Mouse (Mus musculus) embryonic facial prominence, embryonic 15.5 days (tissue): Measurements from ENCODE around the gene Nfatc2ip. TPM values are rescaled to one million over a fixed set of nuclear protein-coding genes. Genes with fewer than 3 reads are reported as not detected.

Source experiments
- ATAC-seq: fragments of 200-750 bp; cut with Nextera tagmentation; 2 replicates; pipeline ENCODE4 v1.8.0; 2017; ENCODE audit warnings: low read depth, moderate TSS enrichment; ENCODE audit not compliant: insufficient number of reproducible peaks, low FRiP score, low TSS enrichment
- H3K27ac ChIP-seq: fragments of 300-500 bp; sonication (generic); replicated peaks from 2 replicates; pipeline ENCODE4 v1.5.1; 2015; ENCODE audit warnings: mild to moderate bottlenecking, inconsistent platforms
- H3K27me3 ChIP-seq: fragments of 300-500 bp; sonication (generic); 2 replicates; pipeline ENCODE4 v1.6.1; 2015; ENCODE audit warnings: inconsistent platforms
- H3K36me3 ChIP-seq: fragments of 300-500 bp; sonication (generic); 2 replicates; pipeline ENCODE4 v1.6.1; 2015; ENCODE audit warnings: mild to moderate bottlenecking, inconsistent platforms
- H3K4me1 ChIP-seq: fragments of 300-500 bp; sonication (generic); 2 replicates; pipeline ENCODE4 v1.6.1; 2015; ENCODE audit warnings: inconsistent platforms
- H3K4me2 ChIP-seq: fragments of 300-500 bp; sonication (generic); replicated peaks from 2 replicates; pipeline ENCODE4 v1.6.1; 2015; ENCODE audit warnings: mild to moderate bottlenecking, inconsistent platforms
- H3K4me3 ChIP-seq: fragments of 300-500 bp; sonication (generic); replicated peaks from 2 replicates; pipeline ENCODE4 v1.5.1; 2015; ENCODE audit warnings: mild to moderate bottlenecking, inconsistent platforms
- H3K9ac ChIP-seq: fragments of 300-500 bp; sonication (generic); 2 replicates; pipeline ENCODE4 v1.6.1; 2015; ENCODE audit warnings: inconsistent platforms
- H3K9me3 ChIP-seq: fragments of 300-500 bp; sonication (generic); replicated peaks from 2 replicates; pipeline ENCODE4 v1.6.1; 2016; ENCODE audit warnings: inconsistent platforms
- WGBS: fragments of 180-500 bp; shearing (Covaris S2); methylation state at CpG from one replicate; pipeline ENCODE4 v1.1.7; 2015; 5-methylcytosine and 5-hydroxymethylcytosine counted together
- polyA plus RNA-seq: library from polyadenylated mRNA; unstranded; fragments of >200 nt; fragmentation: Nextera tagmentation; extraction: Ambion mirVana; gene quantifications from 2 replicates; pipeline ENCODE4 v1.2.1, GENCODE M21; 2015

Gene Nfatc2ip
- polyA plus RNA-seq, 1 experiment from 2014 or later = 3.2 TPM

DNA sequence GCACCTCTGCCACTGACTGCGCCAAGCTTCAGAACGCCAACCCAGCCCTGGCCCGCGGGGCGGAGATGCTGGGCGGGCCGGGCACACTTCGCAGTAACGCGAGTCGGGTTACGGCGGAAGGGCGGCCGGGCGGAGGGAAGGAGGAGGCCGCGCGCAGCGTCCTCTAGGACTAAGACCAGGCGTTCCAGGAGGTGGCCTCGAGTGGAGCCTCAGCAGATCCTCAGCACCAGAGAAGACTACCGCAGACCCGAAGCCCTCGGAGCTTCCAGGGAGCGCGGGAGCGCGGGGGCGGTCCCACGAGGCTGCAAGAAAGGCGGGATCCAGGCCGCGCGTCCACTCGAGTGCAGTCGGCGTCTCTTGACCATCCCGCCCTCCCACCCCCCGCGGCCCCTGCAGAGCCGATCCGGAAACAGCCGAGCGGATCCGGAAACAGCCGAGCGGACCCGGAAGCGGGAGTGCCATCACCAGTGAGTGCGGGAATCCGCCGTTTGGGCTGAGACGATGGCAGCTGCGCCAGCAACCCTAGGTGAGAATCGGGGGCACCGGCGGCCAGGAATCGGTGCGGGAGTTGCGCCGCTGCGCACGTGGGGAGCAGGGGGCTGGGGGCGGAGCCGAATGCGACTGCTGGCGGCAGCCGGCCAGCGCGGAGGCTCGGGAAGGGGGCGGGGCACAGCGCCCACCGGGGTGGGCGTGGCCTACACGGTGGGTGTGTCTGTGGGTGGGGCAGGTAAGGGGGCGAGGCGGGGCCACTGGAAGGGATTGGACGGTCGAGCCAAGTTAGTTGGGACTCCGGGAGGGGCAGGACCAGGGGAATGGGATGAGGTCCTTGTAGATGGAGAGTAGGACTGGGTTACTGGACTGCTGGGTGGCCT lies 32.3 kb upstream of the Nfatc2ip start, which contains the start of gene Rabep2:
TSS of gene Rabep2 (plus strand) at position 129 of the 872 bp plus-strand sequence.
- peak; percentile 92 for ATAC-seq
- Histone ChIP-seq H3K27ac (peak within 1 kb of the TSS; percentile 96), H3K4me2 (peak within 1 kb of the TSS; percentile 85), H3K4me3 (peak within 1 kb of the TSS; percentile 80), H3K9me3 (no peaks in the 10 kb centered on the region), H3K9ac (peak within 1 kb of the TSS; percentile 61), H3K27me3 (no peaks in the 10 kb centered on the region), H3K36me3 (peaks cover 4% of the 10 kb centered on the region), H3K4me1 (peaks cover 18% of the 10 kb centered on the region)
- WGBS = under 1% methylated on average over 81 of the region's 82 CpGs

DNA sequence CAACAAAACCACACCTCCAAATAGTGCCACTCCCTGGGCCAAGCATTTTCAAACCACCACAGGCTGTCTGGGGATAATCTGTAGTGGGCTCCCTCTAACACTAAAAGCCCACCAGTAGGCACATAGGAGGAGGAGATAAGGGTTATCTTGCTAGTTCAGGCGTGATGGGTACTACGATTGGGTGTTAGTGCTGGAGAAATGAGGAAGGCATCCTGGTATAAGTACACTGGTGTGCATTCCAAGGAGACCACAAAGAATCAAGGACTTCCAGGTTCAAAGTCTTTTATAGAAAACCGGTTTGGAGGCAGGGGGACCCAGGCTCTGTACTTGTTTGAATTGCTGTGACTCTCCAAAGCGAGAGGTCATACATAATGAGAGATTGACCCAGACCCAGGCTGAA lies 31.6 kb upstream of the Nfatc2ip start:
- Histone ChIP-seq H3K4me2 (peak overlapping the region; percentile 85), H3K4me1 (peaks cover 18% of the 10 kb centered on the region), H3K27ac (peak overlapping the region; percentile 96), H3K9me3 (no peaks in the 10 kb centered on the region), H3K27me3 (no peaks in the 10 kb centered on the region), H3K36me3 (peaks cover 4% of the 10 kb centered on the region), H3K4me3 (peak overlapping the region; percentile 80), H3K9ac (peak overlapping the region; percentile 61)
- 20% methylated on average over 4 of the region's 4 CpGs for WGBS
- no peak for ATAC-seq

DNA sequence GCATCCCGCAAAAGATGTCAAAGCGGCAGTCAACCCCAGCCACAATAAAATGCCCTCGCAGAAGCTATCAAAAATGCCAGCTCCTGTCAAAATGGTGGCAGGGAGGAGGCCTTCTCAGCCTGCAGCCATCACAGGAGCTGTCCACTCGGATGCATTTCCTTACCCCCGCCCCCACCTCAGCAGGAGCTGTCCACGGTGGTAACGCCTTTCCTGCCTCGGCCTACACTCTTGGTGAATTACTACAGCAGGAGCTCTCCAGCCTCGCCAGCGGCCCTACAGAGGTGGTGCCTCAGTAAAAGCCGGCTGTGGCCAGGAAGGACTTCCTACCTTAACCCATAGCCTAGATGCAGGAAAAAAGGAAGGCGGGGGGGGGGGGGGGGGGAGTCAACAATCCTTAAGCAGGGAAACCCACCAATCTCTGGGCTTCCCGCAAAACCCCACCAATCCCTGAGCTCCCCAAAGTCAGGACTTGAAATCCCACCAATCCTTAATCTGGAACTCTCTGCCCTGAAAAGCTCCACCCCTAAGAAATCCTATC lies 30.9 kb upstream of the Nfatc2ip start:
- Histone ChIP-seq H3K4me2 (no peak overlapping the region), H3K4me3 (no peak overlapping the region), H3K27ac (0 out of 2 replicates have a peak overlapping the region, but pooled peaks have one; percentile 96), H3K4me1 (peaks cover 18% of the 10 kb centered on the region), H3K9ac (no peak overlapping the region), H3K36me3 (peaks cover 4% of the 10 kb centered on the region), H3K27me3 (no peaks in the 10 kb centered on the region), H3K9me3 (no peaks in the 10 kb centered on the region)
- 46% methylated on average over 12 of the region's 13 CpGs for WGBS
- ATAC-seq = no peak

DNA sequence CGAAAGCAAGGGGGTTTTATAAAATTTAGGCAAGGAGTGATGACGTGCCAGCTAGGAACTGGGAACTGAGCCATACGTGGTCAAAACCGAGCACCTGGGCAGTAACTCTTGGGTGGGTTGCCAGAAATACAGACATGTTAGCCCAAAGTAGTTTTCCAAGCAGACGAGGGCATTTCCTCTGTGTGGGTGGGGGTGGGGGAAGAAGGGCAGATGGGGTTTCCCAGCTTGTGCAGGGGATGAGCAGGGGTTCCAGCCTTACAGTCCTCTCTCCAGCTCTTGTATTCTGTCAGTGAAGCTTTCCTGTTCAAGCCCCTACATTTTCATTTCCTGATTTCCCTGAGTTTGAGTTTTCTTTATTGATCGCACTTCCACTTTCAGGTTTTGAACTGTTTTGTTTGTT lies 27.6 kb upstream of the Nfatc2ip start:
- ATAC-seq = no peak
- 76% methylated on average over 6 of the region's 6 CpGs for WGBS
- Histone ChIP-seq H3K4me2 (no peak overlapping the region), H3K4me3 (no peak overlapping the region), H3K9ac (no peak overlapping the region), H3K9me3 (no peaks in the 10 kb centered on the region), H3K27ac (no peak overlapping the region), H3K4me1 (peaks cover 10% of the 10 kb centered on the region), H3K36me3 (no peaks in the 10 kb centered on the region), H3K27me3 (no peaks in the 10 kb centered on the region)

DNA sequence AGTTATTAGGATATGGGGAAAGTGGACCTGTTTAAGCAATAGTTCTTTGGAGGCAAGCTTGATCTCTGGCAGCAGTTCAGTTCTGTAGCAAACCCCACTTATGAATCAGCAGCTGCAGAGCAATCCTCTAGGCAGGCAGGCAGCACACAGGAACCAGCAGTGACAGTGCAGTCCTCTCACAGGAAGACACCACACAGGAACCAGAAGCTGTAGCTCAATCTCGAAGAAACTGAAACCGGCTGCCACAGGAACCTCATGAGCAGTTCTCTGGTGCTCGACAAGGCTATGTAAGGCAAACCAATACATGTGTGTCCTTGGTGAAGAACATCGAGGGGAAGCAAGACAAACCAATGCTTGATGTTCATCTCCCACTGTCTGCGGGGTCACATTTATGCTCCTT lies 25.2 kb upstream of the Nfatc2ip start:
- H3K4me2 ChIP-seq = no peak overlapping the region
- H3K4me3 ChIP-seq = no peak overlapping the region
- no peak for ATAC-seq
- H3K4me1 ChIP-seq = no peaks in the 10 kb centered on the region
- 79% methylated on average over 5 of the region's 5 CpGs for WGBS
- H3K9me3 ChIP-seq = no peaks in the 10 kb centered on the region
- no peak overlapping the region for H3K9ac ChIP-seq
- no peaks in the 10 kb centered on the region for H3K36me3 ChIP-seq
- H3K27me3 ChIP-seq = no peaks in the 10 kb centered on the region
- no peak overlapping the region for H3K27ac ChIP-seq

GRCm38 (mm10) chr7:126418496-126418895 lies 22.0 kb upstream of the Nfatc2ip start:
- Histone ChIP-seq H3K4me2 (no peak overlapping the region), H3K27ac (no peak overlapping the region), H3K4me1 (no peaks in the 10 kb centered on the region), H3K4me3 (no peak overlapping the region), H3K9ac (no peak overlapping the region), H3K36me3 (no peaks in the 10 kb centered on the region), H3K27me3 (no peaks in the 10 kb centered on the region), H3K9me3 (no peaks in the 10 kb centered on the region)
- WGBS = 42% methylated on average over 3 of the region's 3 CpGs
- ATAC-seq = no peak

GRCm38 (mm10) chr7:126417606-126418005 lies 21.1 kb upstream of the Nfatc2ip start:
- Histone ChIP-seq H3K4me2 (no peak overlapping the region), H3K9ac (no peak overlapping the region), H3K27ac (no peak overlapping the region), H3K4me1 (no peaks in the 10 kb centered on the region), H3K9me3 (no peaks in the 10 kb centered on the region), H3K27me3 (no peaks in the 10 kb centered on the region), H3K36me3 (no peaks in the 10 kb centered on the region), H3K4me3 (no peak overlapping the region)
- 82% methylated on average over 4 of the region's 4 CpGs for WGBS
- no peak for ATAC-seq

- Histone ChIP-seq H3K9ac (no peak overlapping the region), H3K4me1 (no peaks in the 10 kb centered on the region), H3K4me2 (no peak overlapping the region), H3K9me3 (no peaks in the 10 kb centered on the region), H3K27me3 (no peaks in the 10 kb centered on the region), H3K36me3 (no peaks in the 10 kb centered on the region), H3K27ac (no peak overlapping the region), H3K4me3 (no peak overlapping the region)
- WGBS = 35% methylated on average over 8 of the region's 8 CpGs
- no peak for ATAC-seq
These were observed 20.5 kb upstream of the Nfatc2ip start for GRCm38 (mm10) chr7:126417045-126417444.

DNA sequence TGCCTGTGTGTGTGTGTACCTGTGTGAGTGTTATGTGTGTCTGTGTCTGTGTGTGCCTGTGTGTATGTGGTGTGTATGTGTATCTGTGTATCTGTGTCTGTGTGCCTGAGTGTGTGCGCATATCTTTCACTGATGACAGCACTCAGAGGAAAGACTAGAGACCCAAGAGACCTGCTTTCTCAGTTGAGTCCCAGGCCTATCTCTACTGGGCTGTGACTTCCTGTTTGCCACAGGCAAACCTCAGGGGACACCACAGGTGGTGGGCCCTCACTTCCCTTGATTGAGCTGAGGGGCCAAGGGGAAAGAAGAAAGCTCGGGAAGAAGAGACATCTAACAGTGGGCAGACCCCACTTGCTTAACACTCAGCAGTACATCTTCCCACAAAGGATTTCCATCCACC lies 20.1 kb upstream of the Nfatc2ip start:
- Histone ChIP-seq H3K36me3 (no peaks in the 10 kb centered on the region), H3K4me3 (no peak overlapping the region), H3K4me1 (no peaks in the 10 kb centered on the region), H3K27ac (no peak overlapping the region), H3K9me3 (no peaks in the 10 kb centered on the region), H3K4me2 (no peak overlapping the region), H3K9ac (no peak overlapping the region), H3K27me3 (no peaks in the 10 kb centered on the region)
- 53% methylated on average over 2 of the region's 2 CpGs for WGBS
- ATAC-seq = no peak

DNA sequence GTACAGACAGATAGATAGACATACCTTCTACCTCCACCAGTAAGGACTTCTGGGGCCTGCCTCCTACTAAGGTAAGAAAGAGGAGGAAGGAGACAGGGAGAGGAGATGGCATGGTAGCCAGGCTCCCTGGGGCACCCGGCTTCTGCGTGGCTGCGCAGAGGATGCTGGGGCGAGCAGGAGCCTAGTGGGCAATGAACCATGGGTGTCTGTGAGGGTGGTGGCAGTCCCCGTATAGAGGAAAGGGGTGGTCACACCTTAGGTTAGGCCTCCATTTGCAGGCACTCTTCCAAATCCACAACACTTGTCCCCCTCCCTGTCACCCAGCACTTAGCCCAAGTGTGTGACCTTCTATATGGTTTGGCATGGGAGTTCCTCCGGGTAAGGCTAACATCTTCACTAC lies 18.2 kb upstream of the Nfatc2ip start, which contains the start of gene Cd19:
TSS of gene Cd19 (minus strand) at position 165 of the 400 bp plus-strand sequence.
- no peak for ATAC-seq

DNA sequence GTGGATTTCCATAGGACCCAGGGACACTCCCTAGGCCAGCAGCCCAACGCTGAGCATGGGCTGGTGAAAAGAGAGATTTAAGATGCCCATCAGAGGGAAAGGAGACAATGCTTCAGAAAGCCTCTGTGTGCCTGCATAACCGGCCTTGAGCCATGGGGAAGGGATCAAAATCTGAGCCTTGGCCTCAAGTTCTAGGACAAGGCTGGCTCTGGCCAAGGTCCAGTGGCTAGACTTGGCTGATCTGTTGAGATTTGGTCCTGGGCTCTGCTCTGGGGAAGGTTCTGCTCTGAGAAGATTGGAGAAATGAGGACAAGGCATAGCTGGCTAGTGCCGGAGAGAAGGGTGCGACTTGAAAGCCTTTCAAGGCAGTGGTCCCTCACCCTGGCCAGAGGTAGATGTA lies 14.5 kb upstream of the Nfatc2ip start:
- Histone ChIP-seq H3K4me1 (no peaks in the 10 kb centered on the region), H3K9ac (no peak overlapping the region), H3K9me3 (no peaks in the 10 kb centered on the region), H3K27me3 (no peaks in the 10 kb centered on the region), H3K36me3 (no peaks in the 10 kb centered on the region), H3K27ac (no peak overlapping the region), H3K4me2 (no peak overlapping the region), H3K4me3 (no peak overlapping the region)
- WGBS = 90% methylated on average over 4 of the region's 4 CpGs
- ATAC-seq = no peak

More for the DNA sequence above, 18.2 kb upstream of the Nfatc2ip start, which contains the start of gene Cd19:
- Histone ChIP-seq H3K4me1 (no peaks in the 10 kb centered on the region), H3K27me3 (no peaks in the 10 kb centered on the region), H3K4me3 (no peak within 1 kb of the TSS), H3K4me2 (no peak within 1 kb of the TSS), H3K36me3 (no peaks in the 10 kb centered on the region), H3K9ac (no peak within 1 kb of the TSS), H3K27ac (no peak within 1 kb of the TSS), H3K9me3 (no peaks in the 10 kb centered on the region)
- 82% methylated on average over 6 of the region's 6 CpGs for WGBS
